Mouse (Mus musculus) cerebellum, adult 2 months (tissue): ENCODE results near the gene Arl15.

Source experiments
- CTCF ChIP-seq: fragments of 200-500 bp; IDR thresholded peaks from 2 replicates; pipeline ENCODE4 v1.5.1; 2011; ENCODE audit warnings: low read depth, mild to moderate bottlenecking, control low read depth, low read length, moderate library complexity, borderline replicate concordance; ENCODE audit not compliant: insufficient read depth
- POLR2A ChIP-seq: fragments of 200-500 bp; IDR thresholded peaks from 2 replicates; pipeline ENCODE4 v1.6.1; 2011; ENCODE audit warnings: low read length, control low read depth, borderline replicate concordance; ENCODE audit not compliant: insufficient read depth

- TF ChIP-seq CTCF (no peak), POLR2A (no peak)
Measured at GRCm38 (mm10) chr13:114121591-114121990, 327.3 kb downstream of the Arl15 start.
